Comparison of ENCODE assay signal across 8 mouse cellular contexts in genomic region chr6:134566248-134566817, GRCm38 (mm10). TPM values are rescaled to one million over a fixed set of nuclear protein-coding genes. Genes with fewer than 3 reads are reported as not detected.
DNase-seq lines count a peak whose midpoint lies in the region; ATAC-seq and TF ChIP-seq lines count a peak whose summit lies in the region.

No protein-coding gene starts in this region.

- TF ChIP-seq EP300 in ES-Bruce4 (IDR thresholded peaks at IDR 0.05; ENCODE audit: insufficient read depth, low read depth, low read length), result no peak

- no peaks in the 10 kb centered on the region for H3K27me3 ChIP-seq in heart, embryonic 14.5 days (ENCODE audit: control insufficient read depth, insufficient read depth, low read length)
- no peaks in the 10 kb centered on the region for H3K27me3 ChIP-seq in ES-Bruce4 (ENCODE audit: control insufficient read depth, insufficient read depth, low read length, poor library complexity, severe bottlenecking)
- no peaks in the 10 kb centered on the region for H3K27me3 ChIP-seq in embryonic facial prominence, embryonic 10.5 days (replicated peaks; ENCODE audit: low read depth, poor library complexity, severe bottlenecking)
- H3K27me3 ChIP-seq in midbrain, embryonic 16.5 days (ENCODE audit: control insufficient read depth, insufficient read depth, low read depth, low read length), result no peaks in the 10 kb centered on the region

- H3K9me3 ChIP-seq in heart, embryonic 14.5 days (ENCODE audit: control insufficient read depth, low read length), result 0 out of 2 replicates have a peak, but pooled peaks cover under 1% of the 10 kb centered on the region
- H3K9me3 ChIP-seq in ES-Bruce4 (replicated peaks; ENCODE audit: control insufficient read depth, insufficient read depth, low read length, poor library complexity, severe bottlenecking), result no peaks in the 10 kb centered on the region
- no peaks in the 10 kb centered on the region for H3K9me3 ChIP-seq in embryonic facial prominence, embryonic 10.5 days
- no peaks in the 10 kb centered on the region for H3K9me3 ChIP-seq in midbrain, embryonic 16.5 days (replicated peaks; ENCODE audit: control insufficient read depth, low read length, poor library complexity, severe bottlenecking)

- H3K9ac ChIP-seq in heart, embryonic 14.5 days (ENCODE audit: low read length), result peak overlapping the region; percentile 99
- peak overlapping the region; percentile 100 for H3K9ac ChIP-seq in ES-Bruce4 (ENCODE audit: low read depth, poor library complexity, severe bottlenecking)
- peak overlapping the region; percentile 99 for H3K9ac ChIP-seq in midbrain, embryonic 16.5 days (ENCODE audit: low read depth, low read length)

- ATAC-seq in heart, embryonic 14.5 days (ENCODE audit: insufficient number of reproducible peaks, insufficient read depth, low FRiP score, low read depth), result peak; percentile 62
- peak; percentile 1 for ATAC-seq in inflammation-experienced regulatory T-cells, adult 6 months
- ATAC-seq in midbrain, embryonic 16.5 days, result peak; percentile 80

- H3K36me3 ChIP-seq in heart, embryonic 14.5 days (ENCODE audit: control insufficient read depth, insufficient read depth, low read length), result no peaks in the 10 kb centered on the region
- H3K36me3 ChIP-seq in ES-Bruce4 (ENCODE audit: control insufficient read depth, insufficient read depth, low read length, poor library complexity, severe bottlenecking), result no peaks in the 10 kb centered on the region
- peaks cover 3% of the 10 kb centered on the region; the same call in 1 of the 2 replicates for H3K36me3 ChIP-seq in embryonic facial prominence, embryonic 10.5 days (replicated peaks)
- H3K36me3 ChIP-seq in midbrain, embryonic 16.5 days (ENCODE audit: control insufficient read depth, insufficient read depth, low read length), result no peaks in the 10 kb centered on the region

- intact Hi-C loops in left cerebral cortex, postnatal 4 days (cut with DNase I), result loop anchor here (10.0 kb wide), 1 partner anchor 92 kb away; no protein-coding TSS in a partner anchor

- WGBS in heart, embryonic 14.5 days, result under 1% methylated on average over 42 of the region's 64 CpGs
- WGBS in embryonic facial prominence, embryonic 10.5 days, result under 1% methylated on average over 61 of the region's 64 CpGs
- 0% methylated on average over 33 of the region's 64 CpGs for WGBS in midbrain, embryonic 16.5 days

- peak overlapping the region; percentile 94 for H3K4me2 ChIP-seq in heart, embryonic 14.5 days (ENCODE audit: low read length)
- H3K4me2 ChIP-seq in midbrain, embryonic 16.5 days (ENCODE audit: low read length), result peak overlapping the region; percentile 94

- DNase-seq in heart, adult 8-10 months (ENCODE audit: low spot score), result no peak
- no peak for DNase-seq in embryonic facial prominence, embryonic 10.5 days (ENCODE audit: low spot score)
- DNase-seq in left cerebral cortex, postnatal 4 days, result no peak
- DNase-seq in ovary, postnatal 10 days (ENCODE audit: low spot score), result no peak

- peak overlapping the region; percentile 93 to 96 for H3K4me3 ChIP-seq in heart, embryonic 14.5 days (ENCODE audit: control insufficient read depth in 1 of 2, insufficient read depth in 1 of 2, low read depth in 1 of 2, low read length in 2 of 2)
- H3K4me3 ChIP-seq in ES-Bruce4 (ENCODE audit: low read depth, low read length), result peak overlapping the region; percentile 87
- H3K4me3 ChIP-seq in embryonic facial prominence, embryonic 10.5 days, result peak overlapping the region; percentile 95
- H3K4me3 ChIP-seq in midbrain, embryonic 16.5 days (ENCODE audit: low read depth, low read length), result peak overlapping the region; percentile 92

- H3K27ac ChIP-seq in heart, embryonic 14.5 days (replicated peaks in 1 of 2; ENCODE audit: control insufficient read depth in 1 of 2, insufficient read depth in 1 of 2, low read depth in 2 of 2, low read length in 2 of 2), result peak overlapping the region; percentile 94 to 98
- no peak overlapping the region; the same call in 1 of the 2 replicates for H3K27ac ChIP-seq in ES-Bruce4 (ENCODE audit: insufficient read depth, low read length)
- H3K27ac ChIP-seq in embryonic facial prominence, embryonic 10.5 days (replicated peaks), result peak overlapping the region; percentile 100
- H3K27ac ChIP-seq in midbrain, embryonic 16.5 days (ENCODE audit: low read length), result peak overlapping the region; percentile 100

- no peak for TF ChIP-seq CTCF in ES-Bruce4 (IDR thresholded peaks at IDR 0.05; ENCODE audit: low read depth, low read length)

- no peak for TF ChIP-seq POLR2A in ES-Bruce4 (IDR thresholded peaks at IDR 0.05; ENCODE audit: insufficient read depth, low read length)

- H3K4me1 ChIP-seq in heart, embryonic 14.5 days (ENCODE audit: control insufficient read depth in 2 of 2, insufficient read depth in 2 of 2, low read length in 2 of 2), result peaks cover 4 to 20% of the 10 kb centered on the region in 2 experiments; a peak in 3 of 4 replicates
- H3K4me1 ChIP-seq in ES-Bruce4 (ENCODE audit: control insufficient read depth, insufficient read depth, low read length), result no peaks in the 10 kb centered on the region
- H3K4me1 ChIP-seq in embryonic facial prominence, embryonic 10.5 days, result peaks cover 27% of the 10 kb centered on the region
- peaks cover 15% of the 10 kb centered on the region for H3K4me1 ChIP-seq in midbrain, embryonic 16.5 days (ENCODE audit: control insufficient read depth, insufficient read depth, low read length)

RNA-seq across cellular contexts. Expression of gene Lrp6, which starts 0.4 kb away (rescaled TPM):
- polyA plus RNA-seq in heart, embryonic 14.5 days (2014; fragmentation: Nextera tagmentation; extraction: Ambion mirVana), result 23.0 and 26.4 TPM in 2 replicates
- 10 to 100 TPM; 43.5 to 48.0 (median 46.9) TPM for total RNA-seq in heart, adult 8-10 months (2022)
- 46.3 and 53.8 TPM in 2 replicates for polyA plus RNA-seq in ES-Bruce4 (2011; ENCODE audit: insufficient read depth, insufficient read length, low read depth, missing spikeins)
- polyA plus RNA-seq in embryonic facial prominence, embryonic 10.5 days (2016; fragmentation: Nextera tagmentation; extraction: Ambion mirVana), result 27.1 and 27.8 TPM in 2 replicates
- 10 to 100 TPM in 2 of 3 experiments, 1 to 10 TPM in 1; 3.5 to 14.2 (median 10.1) TPM for polyA plus RNA-seq in inflammation-experienced regulatory T-cells, adult 6 months (2017; shearing (Covaris generic))
- 14.4 and 16.7 TPM in 2 replicates for polyA plus RNA-seq in midbrain, embryonic 16.5 days (2015; fragmentation: Nextera tagmentation; extraction: Ambion mirVana)
- 10 to 100 TPM; 50.1 to 51.5 TPM for total RNA-seq in left cerebral cortex, postnatal 4 days (2021)

Comparison
In these comparisons a context has a peak if more than half of its experiments do, and no peak if none do; other contexts are left out.
1. ATAC-seq: peak in every context shown above with its lines; median percentile 80 in midbrain, embryonic 16.5 days; 62 in heart, embryonic 14.5 days; 1 in inflammation-experienced regulatory T-cells, adult 6 months.